Mouse (Mus musculus): ENCODE data around the gene Ahdc1. TPM values are rescaled to one million over a fixed set of nuclear protein-coding genes. Genes with fewer than 3 reads are reported as not detected.
A peak's percentile ranks its signal among the peaks of the same experiment; 100 is the strongest.

Gene Ahdc1
- polyA plus RNA-seq, 1 experiment from 2014 or later, result 7.0 TPM

DNA sequence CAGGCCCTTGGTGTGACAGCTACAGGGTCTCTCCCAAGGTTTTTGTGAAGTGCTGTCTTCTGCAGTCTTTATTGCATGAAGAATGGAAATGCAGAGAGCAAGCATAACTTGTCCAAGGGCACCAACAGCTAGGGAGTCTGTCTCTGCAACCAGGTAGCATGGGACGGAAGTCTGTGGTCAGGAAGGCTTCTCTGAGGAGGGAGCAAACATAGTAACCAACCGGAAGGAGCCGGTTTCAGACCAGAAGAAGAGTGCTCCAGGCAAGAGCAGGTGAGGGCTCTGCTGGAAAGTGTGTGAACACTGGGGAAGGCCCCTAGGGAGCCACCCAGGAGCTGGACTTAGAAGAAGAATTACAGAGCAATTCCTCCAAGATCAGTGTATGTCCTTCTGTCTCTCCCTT is 39.0 kb upstream of the Ahdc1 start:
- H3K4me2 ChIP-seq, result no peak overlapping the region
- H3K4me3 ChIP-seq (ENCODE audit: low read depth, low read length), result no peak overlapping the region
- ATAC-seq (replicated peaks; ENCODE audit: insufficient number of reproducible peaks, low FRiP score, low TSS enrichment), result no peak
- H3K27ac ChIP-seq (ENCODE audit: low read depth, low read length), result no peak overlapping the region
- no peak overlapping the region for H3K9ac ChIP-seq (ENCODE audit: low read depth, low read length)
- H3K4me1 ChIP-seq (ENCODE audit: control insufficient read depth, insufficient read depth, low read length), result peaks cover 21% of the 10 kb centered on the region
- no peaks in the 10 kb centered on the region for H3K36me3 ChIP-seq (ENCODE audit: control insufficient read depth, insufficient read depth, low read length)
- no peaks in the 10 kb centered on the region for H3K9me3 ChIP-seq (replicated peaks; ENCODE audit: control insufficient read depth, low read length)
- 63% methylated on average over 3 of the region's 3 CpGs for WGBS (ENCODE audit: insufficient replicate concordance)
- H3K27me3 ChIP-seq (ENCODE audit: control insufficient read depth, insufficient read depth, low read length), result peaks cover 35% of the 10 kb centered on the region

- no peak overlapping the region for H3K9ac ChIP-seq (ENCODE audit: low read depth, low read length)
- no peak overlapping the region for H3K4me3 ChIP-seq (ENCODE audit: low read depth, low read length)
- H3K9me3 ChIP-seq (replicated peaks; ENCODE audit: control insufficient read depth, low read length), result no peaks in the 10 kb centered on the region
- H3K36me3 ChIP-seq (ENCODE audit: control insufficient read depth, insufficient read depth, low read length), result no peaks in the 10 kb centered on the region
- WGBS (ENCODE audit: insufficient replicate concordance), result 49% methylated on average over 2 of the region's 2 CpGs
- no peak overlapping the region for H3K4me2 ChIP-seq
- H3K27me3 ChIP-seq (ENCODE audit: control insufficient read depth, insufficient read depth, low read length), result peaks cover 39% of the 10 kb centered on the region
- peaks cover 21% of the 10 kb centered on the region for H3K4me1 ChIP-seq (ENCODE audit: control insufficient read depth, insufficient read depth, low read length)
- no peak overlapping the region for H3K27ac ChIP-seq (ENCODE audit: low read depth, low read length)
- no peak for ATAC-seq (replicated peaks; ENCODE audit: insufficient number of reproducible peaks, low FRiP score, low TSS enrichment)
These were observed 38.5 kb upstream of the Ahdc1 start for GRCm38 (mm10) chr4:132972556-132972955.

DNA sequence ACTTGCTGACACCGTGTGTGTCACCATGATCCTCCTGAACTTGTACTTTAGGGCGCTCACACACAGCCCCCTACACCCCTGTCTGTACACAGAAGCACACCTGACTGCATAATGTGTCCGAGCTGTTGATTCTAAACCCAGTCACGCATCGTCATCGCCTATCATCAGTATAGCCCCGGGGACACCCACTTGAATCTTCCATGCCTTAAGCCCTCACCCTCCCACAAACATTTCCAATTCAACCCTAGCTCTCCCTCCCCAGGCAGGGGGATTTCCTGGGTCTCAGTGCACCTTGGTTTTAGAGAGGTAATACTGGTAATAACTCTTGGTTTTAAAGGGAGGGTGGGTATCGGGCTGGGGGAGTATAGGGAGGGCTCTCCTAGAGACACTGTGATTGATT is 37.9 kb upstream of the Ahdc1 start:
- H3K9ac ChIP-seq (ENCODE audit: low read depth, low read length), result no peak overlapping the region
- peaks cover 21% of the 10 kb centered on the region for H3K4me1 ChIP-seq (ENCODE audit: control insufficient read depth, insufficient read depth, low read length)
- no peak overlapping the region for H3K4me2 ChIP-seq
- H3K9me3 ChIP-seq (replicated peaks; ENCODE audit: control insufficient read depth, low read length), result no peaks in the 10 kb centered on the region
- no peak for ATAC-seq (replicated peaks; ENCODE audit: insufficient number of reproducible peaks, low FRiP score, low TSS enrichment)
- WGBS (ENCODE audit: insufficient replicate concordance), result 44% methylated on average over 8 of the region's 8 CpGs
- no peaks in the 10 kb centered on the region for H3K36me3 ChIP-seq (ENCODE audit: control insufficient read depth, insufficient read depth, low read length)
- no peak overlapping the region for H3K27ac ChIP-seq (ENCODE audit: low read depth, low read length)
- H3K27me3 ChIP-seq (ENCODE audit: control insufficient read depth, insufficient read depth, low read length), result peaks cover 39% of the 10 kb centered on the region
- no peak overlapping the region for H3K4me3 ChIP-seq (ENCODE audit: low read depth, low read length)

DNA sequence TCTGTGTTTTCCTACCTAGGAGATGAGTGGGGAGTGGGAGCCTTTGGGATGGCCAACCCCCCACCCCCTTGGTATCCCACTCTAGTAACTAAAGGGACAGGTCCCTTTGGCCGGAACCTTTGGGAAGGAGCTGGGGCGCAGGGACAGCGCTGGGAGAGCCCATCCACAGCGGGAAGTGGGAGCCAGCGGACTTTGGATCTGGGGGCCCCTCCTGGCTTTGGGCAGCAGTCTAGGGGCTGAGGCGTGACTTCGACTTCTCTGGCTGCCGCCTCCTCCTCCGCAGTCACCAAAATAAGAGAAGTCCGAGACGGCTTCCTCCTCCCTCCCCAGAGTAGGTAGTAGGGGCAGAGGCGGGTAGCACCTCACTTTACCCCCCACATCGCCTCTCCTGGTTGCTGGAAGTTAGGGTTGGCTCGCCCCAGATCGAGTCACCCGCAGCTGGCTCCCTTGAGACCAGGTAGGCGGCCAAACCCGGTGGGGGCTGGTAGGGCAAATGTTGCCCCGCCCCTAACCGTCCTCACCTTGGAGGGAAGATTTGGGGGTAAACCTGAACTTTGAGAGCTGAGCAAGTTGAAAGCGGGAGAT is 37.2 kb upstream of the Ahdc1 start, which contains the start of gene Fgr:
TSS of gene Fgr (plus strand) at position 282 of the 585 bp plus-strand sequence.
- Histone ChIP-seq H3K27ac (ENCODE audit: low read depth, low read length) (no peak within 1 kb of the TSS), H3K9me3 (replicated peaks; ENCODE audit: control insufficient read depth, low read length) (no peaks in the 10 kb centered on the region), H3K4me3 (ENCODE audit: low read depth, low read length) (peak within 1 kb of the TSS; percentile 22), H3K4me1 (ENCODE audit: control insufficient read depth, insufficient read depth, low read length) (peaks cover 21% of the 10 kb centered on the region), H3K9ac (ENCODE audit: low read depth, low read length) (peak within 1 kb of the TSS; percentile 44; the same call in 1 of the 2 replicates), H3K36me3 (ENCODE audit: control insufficient read depth, insufficient read depth, low read length) (no peaks in the 10 kb centered on the region), H3K27me3 (ENCODE audit: control insufficient read depth, insufficient read depth, low read length) (peaks cover 39% of the 10 kb centered on the region), H3K4me2 (peak within 1 kb of the TSS; percentile 52)
- WGBS (ENCODE audit: insufficient replicate concordance), result 10% methylated on average over 21 of the region's 21 CpGs
- no peak for ATAC-seq (replicated peaks; ENCODE audit: insufficient number of reproducible peaks, low FRiP score, low TSS enrichment)

GRCm38 (mm10) chr4:132974904-132975303 is 36.2 kb upstream of the Ahdc1 start:
- ATAC-seq (replicated peaks; ENCODE audit: insufficient number of reproducible peaks, low FRiP score, low TSS enrichment), result no peak
- H3K27ac ChIP-seq (ENCODE audit: low read depth, low read length), result no peak overlapping the region

DNA sequence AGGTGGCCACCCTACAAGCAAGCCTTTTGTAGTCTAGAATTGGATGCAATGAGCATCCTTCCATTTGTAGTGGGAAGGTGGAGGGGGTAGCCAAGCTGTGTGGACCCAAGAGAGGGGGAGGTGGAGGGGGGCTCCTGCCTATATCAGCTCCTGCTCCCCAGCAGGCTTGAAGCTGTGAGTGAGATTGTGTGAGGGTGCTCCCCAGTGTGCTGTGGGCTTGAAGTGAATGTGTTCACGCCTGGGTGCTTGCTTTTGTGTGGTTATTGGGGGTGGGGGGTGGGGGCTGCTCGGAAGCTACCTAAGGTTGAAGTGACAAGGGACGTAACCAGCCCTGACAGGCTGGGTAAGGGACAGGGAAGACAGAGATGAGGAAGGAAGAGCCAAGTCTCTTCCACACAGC is 35.3 kb upstream of the Ahdc1 start:
- ATAC-seq (replicated peaks; ENCODE audit: insufficient number of reproducible peaks, low FRiP score, low TSS enrichment), result no peak
- Histone ChIP-seq H3K4me3 (ENCODE audit: low read depth, low read length) (no peak overlapping the region), H3K4me1 (ENCODE audit: control insufficient read depth, insufficient read depth, low read length) (peaks cover 21% of the 10 kb centered on the region), H3K36me3 (ENCODE audit: control insufficient read depth, insufficient read depth, low read length) (no peaks in the 10 kb centered on the region), H3K27ac (ENCODE audit: low read depth, low read length) (no peak overlapping the region), H3K27me3 (ENCODE audit: control insufficient read depth, insufficient read depth, low read length) (peaks cover 39% of the 10 kb centered on the region), H3K9me3 (replicated peaks; ENCODE audit: control insufficient read depth, low read length) (no peaks in the 10 kb centered on the region), H3K4me2 (no peak overlapping the region), H3K9ac (ENCODE audit: low read depth, low read length) (no peak overlapping the region)
- WGBS (ENCODE audit: insufficient replicate concordance), result 55% methylated on average over 3 of the region's 3 CpGs

More at GRCm38 (mm10) chr4:132974904-132975303, 36.2 kb upstream of the Ahdc1 start:
- no peaks in the 10 kb centered on the region for H3K9me3 ChIP-seq (replicated peaks; ENCODE audit: control insufficient read depth, low read length)
- H3K4me3 ChIP-seq (ENCODE audit: low read depth, low read length), result peak overlapping the region; percentile 22
- H3K4me1 ChIP-seq (ENCODE audit: control insufficient read depth, insufficient read depth, low read length), result peaks cover 21% of the 10 kb centered on the region
- H3K4me2 ChIP-seq, result peak overlapping the region; percentile 52
- H3K27me3 ChIP-seq (ENCODE audit: control insufficient read depth, insufficient read depth, low read length), result peaks cover 39% of the 10 kb centered on the region
- WGBS (ENCODE audit: insufficient replicate concordance), result 1% methylated on average over 15 of the region's 15 CpGs
- H3K9ac ChIP-seq (ENCODE audit: low read depth, low read length), result peak overlapping the region; percentile 44; the same call in 1 of the 2 replicates
- no peaks in the 10 kb centered on the region for H3K36me3 ChIP-seq (ENCODE audit: control insufficient read depth, insufficient read depth, low read length)

GRCm38 (mm10) chr4:132976729-132977128 is 34.3 kb upstream of the Ahdc1 start:
- Histone ChIP-seq H3K27ac (ENCODE audit: low read depth, low read length) (no peak overlapping the region), H3K4me1 (ENCODE audit: control insufficient read depth, insufficient read depth, low read length) (peaks cover 21% of the 10 kb centered on the region), H3K4me2 (no peak overlapping the region), H3K27me3 (ENCODE audit: control insufficient read depth, insufficient read depth, low read length) (peaks cover 39% of the 10 kb centered on the region), H3K36me3 (ENCODE audit: control insufficient read depth, insufficient read depth, low read length) (no peaks in the 10 kb centered on the region), H3K9ac (ENCODE audit: low read depth, low read length) (no peak overlapping the region), H3K4me3 (ENCODE audit: low read depth, low read length) (no peak overlapping the region), H3K9me3 (replicated peaks; ENCODE audit: control insufficient read depth, low read length) (no peaks in the 10 kb centered on the region)
- no peak for ATAC-seq (replicated peaks; ENCODE audit: insufficient number of reproducible peaks, low FRiP score, low TSS enrichment)
- 63% methylated on average over 6 of the region's 6 CpGs for WGBS (ENCODE audit: insufficient replicate concordance)

- 40% methylated on average over 5 of the region's 5 CpGs for WGBS (ENCODE audit: insufficient replicate concordance)
- H3K9ac ChIP-seq (ENCODE audit: low read depth, low read length), result no peak overlapping the region
- no peak overlapping the region for H3K4me3 ChIP-seq (ENCODE audit: low read depth, low read length)
- no peaks in the 10 kb centered on the region for H3K36me3 ChIP-seq (ENCODE audit: control insufficient read depth, insufficient read depth, low read length)
- ATAC-seq (replicated peaks; ENCODE audit: insufficient number of reproducible peaks, low FRiP score, low TSS enrichment), result no peak
- no peak overlapping the region for H3K27ac ChIP-seq (ENCODE audit: low read depth, low read length)
- no peak overlapping the region for H3K4me2 ChIP-seq
- H3K9me3 ChIP-seq (replicated peaks; ENCODE audit: control insufficient read depth, low read length), result no peaks in the 10 kb centered on the region
- peaks cover 22% of the 10 kb centered on the region for H3K4me1 ChIP-seq (ENCODE audit: control insufficient read depth, insufficient read depth, low read length)
- H3K27me3 ChIP-seq (ENCODE audit: control insufficient read depth, insufficient read depth, low read length), result peaks cover 38% of the 10 kb centered on the region
These were observed 33.5 kb upstream of the Ahdc1 start for GRCm38 (mm10) chr4:132977597-132977996.

DNA sequence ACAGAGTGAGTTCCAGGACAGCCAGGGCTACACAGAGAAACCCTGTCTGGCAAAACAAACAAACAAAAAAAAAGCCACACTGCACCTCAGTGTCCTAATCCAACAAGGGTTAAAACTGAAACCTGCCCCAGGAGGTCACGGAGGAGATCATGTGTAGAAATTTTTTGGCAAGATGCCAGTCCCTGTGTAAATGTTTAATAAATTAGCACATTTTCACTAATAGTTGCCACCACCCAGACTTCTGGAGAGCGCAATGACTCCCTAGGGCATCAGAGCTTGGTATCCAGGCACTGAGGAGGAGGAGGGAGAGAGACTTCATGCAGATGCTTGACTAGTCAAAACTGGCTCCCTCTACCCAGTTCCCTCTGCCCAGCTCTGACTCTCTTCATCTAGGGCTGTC is 31.9 kb upstream of the Ahdc1 start:
- Histone ChIP-seq H3K9ac (ENCODE audit: low read depth, low read length) (no peak overlapping the region), H3K36me3 (ENCODE audit: control insufficient read depth, insufficient read depth, low read length) (no peaks in the 10 kb centered on the region), H3K27me3 (ENCODE audit: control insufficient read depth, insufficient read depth, low read length) (peaks cover 24% of the 10 kb centered on the region), H3K4me3 (ENCODE audit: low read depth, low read length) (no peak overlapping the region), H3K4me2 (no peak overlapping the region), H3K4me1 (ENCODE audit: control insufficient read depth, insufficient read depth, low read length) (peaks cover 24% of the 10 kb centered on the region), H3K9me3 (replicated peaks; ENCODE audit: control insufficient read depth, low read length) (no peaks in the 10 kb centered on the region), H3K27ac (ENCODE audit: low read depth, low read length) (no peak overlapping the region)
- ATAC-seq (replicated peaks; ENCODE audit: insufficient number of reproducible peaks, low FRiP score, low TSS enrichment), result no peak
- WGBS (ENCODE audit: insufficient replicate concordance), result 77% methylated on average over 2 of the region's 2 CpGs

Measured in heart, embryonic 11.5 days (tissue).